Mouse (Mus musculus) right cerebral cortex, postnatal 25 days (tissue): ENCODE measurements around the gene Abhd14a.

Source experiments
- DNase-seq: peaks from one replicate; pipeline ENCODE4 v3.0.0; 2022

Abhd14a gene

GRCm38 (mm10) chr9:106451899-106452298, 4.4 kb upstream of the Abhd14a start:
- DNase-seq = no peak

- DNase-seq = no peak
These were observed 3.8 kb upstream of the Abhd14a start for GRCm38 (mm10) chr9:106451298-106451697.

GRCm38 (mm10) chr9:106450661-106451060, 3.2 kb upstream of the Abhd14a start:
- DNase-seq = no peak

- no peak for DNase-seq
These were observed 2.5 kb upstream of the Abhd14a start for GRCm38 (mm10) chr9:106449947-106450346.

GRCm38 (mm10) chr9:106448498-106449031, 1.1 kb upstream of the Abhd14a start:
- DNase-seq = peak; percentile 73

GRCm38 (mm10) chr9:106447951-106448350, 473 bp upstream of the Abhd14a start:
- DNase-seq = no peak

GRCm38 (mm10) chr9:106444836-106445235, 2.6 kb downstream of the Abhd14a start:
- DNase-seq = no peak

GRCm38 (mm10) chr9:106442680-106443079, 4.8 kb downstream of the Abhd14a start:
- DNase-seq = no peak

- DNase-seq = no peak
These were observed 10.9 kb downstream of the Abhd14a start for GRCm38 (mm10) chr9:106436566-106436965.

- DNase-seq = peak; percentile 40
These were observed 14.1 kb downstream of the Abhd14a start for GRCm38 (mm10) chr9:106433389-106433788.

GRCm38 (mm10) chr9:106430015-106430264, 17.5 kb downstream of the Abhd14a start:
- DNase-seq = no peak

- DNase-seq = peak; percentile 91
These were observed 18.1 kb downstream of the Abhd14a start, which contains the start of gene Rpl29 for GRCm38 (mm10) chr9:106429221-106430014. Gene Rpl29 (plus strand): TSS chr9:106429454.

- DNase-seq = no peak
These were observed 18.7 kb downstream of the Abhd14a start for GRCm38 (mm10) chr9:106428719-106429220.

GRCm38 (mm10) chr9:106421865-106422160, 25.7 kb downstream of the Abhd14a start:
- DNase-seq = peak; percentile 81

GRCm38 (mm10) chr9:106421033-106421864, 26.2 kb downstream of the Abhd14a start:
- DNase-seq = no peak

- DNase-seq = no peak
These were observed 26.9 kb downstream of the Abhd14a start for GRCm38 (mm10) chr9:106420608-106421007.

- peak; percentile 93 for DNase-seq
These were observed 29.4 kb downstream of the Abhd14a start for GRCm38 (mm10) chr9:106417841-106418625.

GRCm38 (mm10) chr9:106416826-106417225, 30.7 kb downstream of the Abhd14a start:
- no peak for DNase-seq

GRCm38 (mm10) chr9:106413606-106414005, 33.9 kb downstream of the Abhd14a start:
- no peak for DNase-seq

- no peak for DNase-seq
These were observed 35.3 kb downstream of the Abhd14a start for GRCm38 (mm10) chr9:106412210-106412609.

- DNase-seq = no peak
These were observed 35.7 kb downstream of the Abhd14a start for GRCm38 (mm10) chr9:106411729-106412128.

- DNase-seq = peak; percentile 63
These were observed 36.3 kb downstream of the Abhd14a start for GRCm38 (mm10) chr9:106411091-106411594.
